Mouse (Mus musculus) CH12.LX (cell line): ENCODE results near the gene Clcn6.

Experiments used
- CHD1 ChIP-seq: IDR thresholded peaks from 2 replicates; pipeline ENCODE4 v1.6.1; 2012; ENCODE audit warnings: low read depth, low read length, improper control_type of control experiment, inconsistent platforms
- CHD2 ChIP-seq: IDR thresholded peaks from 2 replicates; pipeline ENCODE4 v1.6.1; 2011; ENCODE audit warnings: low read length, improper control_type of control experiment
- CTCF ChIP-seq, 2 experiments: IDR thresholded peaks in 1 of 2; conservative IDR thresholded peaks in 1 of 2; 2 replicates each; pipeline ENCODE4 v1.5.1; 2011 to 2012; ENCODE audit warnings: low read depth in 2 of 2, low read length in 2 of 2, improper control_type of control experiment in 1 of 2, inconsistent platforms in 1 of 2, mild to moderate bottlenecking in 1 of 2, moderate library complexity in 1 of 2
- HCFC1 ChIP-seq: IDR thresholded peaks from 2 replicates; pipeline ENCODE4 v1.6.1; 2012; ENCODE audit warnings: low read depth, mild to moderate bottlenecking, inconsistent platforms, low read length, improper control_type of control experiment
- KAT2A ChIP-seq: IDR thresholded peaks from 2 replicates; pipeline ENCODE4 v1.6.1; 2012; ENCODE audit warnings: low read length, improper control_type of control experiment, inconsistent platforms; ENCODE audit not compliant: insufficient replicate concordance
- MEF2A ChIP-seq: IDR thresholded peaks from 2 replicates; pipeline ENCODE4 v1.6.1; 2014; ENCODE audit warnings: low read depth, mild to moderate bottlenecking, inconsistent platforms, low read length, improper control_type of control experiment, borderline replicate concordance
- POLR2A ChIP-seq: IDR thresholded peaks from 2 replicates; pipeline ENCODE4 v1.6.1; 2011; ENCODE audit warnings: low read depth, mild to moderate bottlenecking, improper control_type of control experiment, low read length
- ZC3H11A ChIP-seq: IDR thresholded peaks from 2 replicates; pipeline ENCODE4 v1.6.1; 2012; ENCODE audit warnings: low read depth, mild to moderate bottlenecking, inconsistent platforms, low read length, improper control_type of control experiment

DNA sequence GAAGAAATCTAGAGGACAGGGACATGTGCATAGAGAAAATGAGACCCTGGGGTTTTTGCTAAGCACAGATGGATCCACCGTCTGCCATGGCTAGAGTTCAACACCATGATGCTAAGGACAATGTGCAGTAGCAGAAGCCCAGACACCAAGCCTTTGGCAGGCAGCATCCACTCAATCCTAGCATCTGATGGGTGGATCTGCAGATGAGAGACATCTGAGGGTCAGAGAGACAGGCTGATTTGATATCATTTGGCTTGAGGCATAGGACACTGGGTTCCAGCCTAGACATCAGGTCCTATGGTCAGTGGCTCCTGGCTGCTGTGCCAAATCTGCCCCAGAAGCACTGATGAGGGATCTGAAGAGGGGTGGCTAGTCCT, 42.0 kb upstream of the Clcn6 start:
- TF ChIP-seq CTCF (conservative IDR thresholded peaks at IDR 0.05 in 1 of 2, IDR thresholded peaks at IDR 0.05 in 1 of 2; ENCODE audit: low read depth in 2 of 2, low read length in 2 of 2) (no peak), HCFC1 (no peak), CHD2 (no peak), CHD1 (no peak), POLR2A (no peak), KAT2A (no peak), ZC3H11A (no peak), MEF2A (no peak)
